Mouse (Mus musculus) myocyte (in vitro differentiated cells): ENCODE data around the gene Pate2.

Source experiments
- CEBPB ChIP-seq: IDR thresholded peaks from 2 replicates; pipeline ENCODE4 v1.6.1; 2011; ENCODE audit warnings: mild to moderate bottlenecking, moderate library complexity; ENCODE audit not compliant: poor library complexity, insufficient read depth, severe bottlenecking
- E2F4 ChIP-seq: IDR thresholded peaks from one replicate; pipeline ENCODE4 v1.6.1; 2011; ENCODE audit warnings: mild to moderate bottlenecking, control low read depth, moderate library complexity; ENCODE audit not compliant: insufficient read depth
- MAX ChIP-seq: IDR thresholded peaks from one replicate; pipeline ENCODE4 v1.6.1; 2011; ENCODE audit warnings: low read depth, mild to moderate bottlenecking, control low read depth
- MYOD1 ChIP-seq, 3 experiments: IDR thresholded peaks; one replicate each; pipeline ENCODE4 v1.6.1; 2011; ENCODE audit warnings: control low read depth in 2 of 3, low read depth in 2 of 3, mild to moderate bottlenecking in 2 of 3, moderate library complexity in 1 of 3; ENCODE audit not compliant: insufficient read length in 2 of 3, control insufficient read depth in 1 of 3
- MYOG ChIP-seq, 3 experiments: IDR thresholded peaks; one replicate each; pipeline ENCODE4 v1.6.1; 2011; ENCODE audit warnings: control low read depth in 2 of 3, low read depth in 2 of 3, mild to moderate bottlenecking in 2 of 3; ENCODE audit not compliant: insufficient read length in 2 of 3, control insufficient read depth in 1 of 3, insufficient read depth in 1 of 3
- POLR2A ChIP-seq: IDR thresholded peaks from one replicate; pipeline ENCODE4 v1.6.1; 2011; ENCODE audit warnings: low read depth, mild to moderate bottlenecking, control low read depth, moderate library complexity; ENCODE audit not compliant: insufficient read length
- POLR2AphosphoS2 ChIP-seq: IDR thresholded peaks from one replicate; pipeline ENCODE4 v1.6.1; 2011; ENCODE audit warnings: low read depth, control low read depth; ENCODE audit not compliant: insufficient read length
- REST ChIP-seq: IDR thresholded peaks from one replicate; pipeline ENCODE4 v1.6.1; 2011; ENCODE audit warnings: mild to moderate bottlenecking, control low read depth, moderate library complexity; ENCODE audit not compliant: insufficient read depth, insufficient read length
- TCF12 ChIP-seq: IDR thresholded peaks from one replicate; pipeline ENCODE4 v1.6.1; 2011; ENCODE audit warnings: mild to moderate bottlenecking, control low read depth; ENCODE audit not compliant: poor library complexity, insufficient read depth, severe bottlenecking
- USF1 ChIP-seq: IDR thresholded peaks from one replicate; pipeline ENCODE4 v1.6.1; 2011; ENCODE audit warnings: low read depth, mild to moderate bottlenecking, control low read depth, moderate library complexity

- no peak for TF ChIP-seq MYOD1 (IDR thresholded peaks at IDR 0.05; ENCODE audit: control insufficient read depth in 1 of 3, insufficient read length in 2 of 3, low read depth in 2 of 3)
- no peak for TF ChIP-seq MAX
- TF ChIP-seq REST: no peak
- no peak for TF ChIP-seq USF1
- no peak for TF ChIP-seq POLR2AphosphoS2
- TF ChIP-seq POLR2A: no peak
- no peak for TF ChIP-seq CEBPB
- TF ChIP-seq TCF12: no peak
- no peak for TF ChIP-seq MYOG (IDR thresholded peaks at IDR 0.05; ENCODE audit: control insufficient read depth in 1 of 3, insufficient read depth in 1 of 3, insufficient read length in 2 of 3, low read depth in 2 of 3)
- TF ChIP-seq E2F4: no peak
Measured at GRCm38 (mm10) chr9:35522241-35522640, 47.8 kb upstream of the Pate2 start.
